15 mouse cellular contexts compared by ENCODE assay signal in the genomic region with DNA sequence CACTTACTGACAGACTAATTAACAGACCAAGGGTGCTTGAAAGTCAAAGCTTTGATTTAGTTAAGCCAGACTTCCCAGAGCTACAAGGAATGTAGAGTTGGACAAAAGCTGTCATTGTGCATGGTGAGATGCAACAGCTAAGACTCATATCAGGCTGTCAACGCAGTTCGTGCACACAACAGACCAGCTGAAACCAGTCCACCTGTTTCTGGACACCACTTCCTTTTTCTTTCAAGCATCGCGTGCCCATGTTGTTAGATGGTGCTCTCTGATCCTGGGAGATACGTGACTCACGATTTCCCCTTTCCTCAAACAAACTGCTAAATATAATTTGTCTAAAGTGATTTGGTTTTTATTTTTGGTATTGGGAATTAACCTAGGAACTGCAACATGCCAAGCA. TPM values are rescaled to one million over a fixed set of nuclear protein-coding genes. Genes with fewer than 3 reads are reported as not detected.
A peak's percentile ranks its signal among the peaks of the same experiment; 100 is the strongest.
DNase-seq lines count a peak whose midpoint lies in the region; ATAC-seq lines count a peak whose summit lies in the region.
"Had no signal": no experiment of that assay in that cellular context is flagged by ENCODE, and none has a peak within 500 bp of the region (broad histone marks: within the 10 kb centered on the region; RNA-seq: fewer than 3 reads in every experiment).

No protein-coding gene starts in this region.

- H3K4me2 ChIP-seq in heart, embryonic 12.5 days = no peak overlapping the region
- H3K4me2 ChIP-seq: hindbrain, embryonic 12.5 days; lung, embryonic 15.5 days had no signal

- peak; percentile 3 for DNase-seq in retina, postnatal 1 day
- DNase-seq in retina, embryonic 14.5 days (ENCODE audit: low spot score) = no peak
- DNase-seq in R1 (ENCODE audit: low read depth, low spot score) = peak; percentile 78
- no peak for DNase-seq in B cell, adult 2 months
- no peak for DNase-seq in left cerebral cortex, postnatal 14 days (ENCODE audit: low spot score in 2 of 2)
- no peak for DNase-seq in testis, postnatal 14 days (ENCODE audit: low spot score)
- DNase-seq: kidney, adult 8-10 months; liver; thymus, adult 18-20 months had no signal

- no peak overlapping the region for H3K27ac ChIP-seq in heart, embryonic 12.5 days (ENCODE audit: poor library complexity, severe bottlenecking)
- H3K27ac ChIP-seq: hindbrain, embryonic 12.5 days; lung, embryonic 15.5 days had no signal

- H3K36me3 ChIP-seq in heart, embryonic 12.5 days = no peaks in the 10 kb centered on the region
- H3K36me3 ChIP-seq: hindbrain, embryonic 12.5 days; lung, embryonic 15.5 days had no signal

- peaks cover 24% of the 10 kb centered on the region for H3K27me3 ChIP-seq in heart, embryonic 12.5 days (replicated peaks)
- H3K27me3 ChIP-seq: hindbrain, embryonic 12.5 days; lung, embryonic 15.5 days had no signal

- H3K9ac ChIP-seq in heart, embryonic 12.5 days = no peak overlapping the region
- H3K9ac ChIP-seq: hindbrain, embryonic 12.5 days; lung, embryonic 15.5 days had no signal

- intact Hi-C loops in left cerebral cortex, postnatal 14 days (cut with DNase I) = no loop called here

- H3K4me1 ChIP-seq in heart, embryonic 12.5 days (replicated peaks) = peaks cover 7% of the 10 kb centered on the region
- H3K4me1 ChIP-seq: hindbrain, embryonic 12.5 days; lung, embryonic 15.5 days had no signal

- H3K9me3 ChIP-seq in heart, embryonic 12.5 days (replicated peaks) = peaks cover 10% of the 10 kb centered on the region
- H3K9me3 ChIP-seq: lung, embryonic 15.5 days had no signal

- no peak overlapping the region for H3K4me3 ChIP-seq in heart, embryonic 12.5 days
- H3K4me3 ChIP-seq: hindbrain, embryonic 12.5 days; lung, embryonic 15.5 days; megakaryocyte, embryonic 14.5 days had no signal

- WGBS in heart, embryonic 12.5 days = 27% methylated on average over 6 of the region's 6 CpGs

- ATAC-seq in heart, embryonic 12.5 days (ENCODE audit: insufficient number of reproducible peaks, low FRiP score) = peak; percentile 51; the same call in 1 of the 2 replicates
- ATAC-seq in megakaryocyte progenitor cell, adult 5-6 weeks (replicated peaks; ENCODE audit: poor library complexity) = peak; percentile 94
- ATAC-seq: forebrain, embryonic 16.5 days had no signal

RNA-seq across cellular contexts. Expression of a gene that starts 29.9 kb away (rescaled TPM):
- 1.2 and 2.2 TPM in 2 replicates for polyA plus RNA-seq in heart, embryonic 12.5 days (2016; fragmentation: Nextera tagmentation; extraction: Ambion mirVana)
- 1.9 and 2.9 TPM in 2 replicates for total RNA-seq in megakaryocyte progenitor cell, adult 5-6 weeks (2015)
- 1.00 and 3.3 TPM in 2 replicates for total RNA-seq in megakaryocyte progenitor cell, adult 5-6 weeks (2017)
- 10 to 100 TPM; 46.6 to 54.0 TPM for total RNA-seq in left cerebral cortex, postnatal 14 days (2021)

Comparison
In these comparisons a context has a peak if more than half of its experiments do, and no peak if none do; other contexts are left out.
1. DNase-seq: peak in retina, postnatal 1 day (single experiment) and R1 (single experiment); none in retina, embryonic 14.5 days (single experiment), B cell, adult 2 months (0 of 2), left cerebral cortex, postnatal 14 days (0 of 2) and testis, postnatal 14 days (single experiment).
2. RNA of a gene that starts 29.9 kb away (total RNA-seq): 46.6 to 54.0 TPM in left cerebral cortex, postnatal 14 days; 1.00 to 3.3 TPM in megakaryocyte progenitor cell, adult 5-6 weeks; every median in the first group is over 10 times any median in the second.